Mouse (Mus musculus) adrenal gland, postnatal 10 days (tissue): ENCODE measurements around the gene Dazap1. TPM values are rescaled to one million over a fixed set of nuclear protein-coding genes. Genes with fewer than 3 reads are reported as not detected.
"Not testable (repeated sequence)": the region's sequence is repeated elsewhere in the genome, so short reads cannot be mapped to it uniquely, and the experiment has no call there.

Source experiments
- DNase-seq: peaks from one replicate; pipeline ENCODE4 v3.0.0; 2021; ENCODE audit warnings: mixed read lengths
- long read RNA-seq, 2 experiments: library from polyadenylated mRNA; stranded (forward); transcript quantifications; one replicate each; pipeline ENCODE4 v2.0.0; 2021
- total RNA-seq, 2 experiments: library from RNA; stranded (reverse); gene quantifications; 2 replicates each; pipeline ENCODE4 v1.2.3; 2021

Gene Dazap1
- 100 to 1,000 TPM in 1 of 2 experiments, 10 to 100 TPM in 1; 93.6 to 121 TPM for total RNA-seq
- long read RNA-seq, experiment 1, transcript Dazap1-203 (12 exons, 2,081 nt), result major isoform, 12 of 42 reads
- long read RNA-seq, experiment 1, partial matches to known transcripts, result 20 of 42 reads
- long read RNA-seq, experiment 1, other reads (novel, unspliced or antisense), result 10 of 42 reads
- long read RNA-seq, experiment 2, transcript Dazap1-203 (12 exons, 2,081 nt), result major isoform, 14 of 39 reads
- long read RNA-seq, experiment 2, partial matches to known transcripts, result 7 of 39 reads
- long read RNA-seq, experiment 2, other reads (novel, unspliced or antisense), result 17 of 39 reads

DNA sequence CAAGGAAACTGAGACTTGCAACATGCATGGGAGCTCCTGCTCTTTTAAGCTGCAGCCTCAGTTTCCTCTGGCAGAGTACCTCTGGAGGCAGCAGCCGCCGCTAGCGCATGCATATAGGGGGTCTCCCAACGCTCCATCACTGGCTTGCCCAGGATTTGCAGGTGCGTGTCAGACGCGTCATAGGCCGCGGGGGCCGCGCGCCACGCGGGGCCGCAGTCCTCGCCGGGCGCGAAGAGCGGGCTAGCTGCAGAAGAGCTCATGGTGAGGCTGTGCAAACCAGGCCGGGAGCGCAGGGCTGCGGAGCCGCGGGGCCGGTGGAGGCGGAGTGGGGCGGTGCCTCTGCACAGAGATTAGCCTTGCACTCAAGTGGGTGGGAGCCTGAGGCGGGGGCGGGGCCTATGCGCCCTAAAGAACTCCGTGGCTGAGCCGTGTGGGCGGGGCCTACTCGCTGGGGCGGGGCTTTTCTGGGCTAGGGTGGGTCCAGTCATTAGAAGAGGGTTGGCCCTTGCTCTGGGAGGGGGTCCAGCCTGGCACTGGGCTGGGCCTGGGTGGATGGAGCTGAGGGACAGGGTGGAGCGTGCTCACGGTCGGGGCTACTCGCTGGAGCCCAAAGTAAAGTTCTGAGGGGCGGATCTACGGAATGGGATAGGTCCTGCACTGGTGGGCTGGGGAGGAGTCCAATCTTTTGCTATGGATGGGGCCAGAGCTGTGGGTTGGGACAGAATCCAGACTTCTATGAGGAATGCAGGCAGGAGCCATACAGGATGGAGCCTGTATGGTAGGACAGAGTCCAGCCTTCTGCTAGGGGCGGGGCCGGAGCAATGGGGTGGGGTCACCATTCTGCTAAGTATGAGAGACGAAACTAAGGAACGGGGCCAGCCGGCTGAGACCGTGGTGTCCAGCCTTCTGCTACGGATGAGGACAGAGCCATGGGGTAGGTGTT is at the start of gene Dazap1, which contains the start of gene Gamt:
Gene Dazap1, plus strand, starts transcription at position 845 of the 943 bp plus-strand sequence.
Gene Gamt, minus strand, starts transcription at position 371 of the 943 bp plus-strand sequence.
- peak; percentile 99 for DNase-seq

GRCm38 (mm10) chr10:80211547-80212103 is 49.7 kb upstream of the Dazap1 start:
- DNase-seq, result not testable (repeated sequence)

GRCm38 (mm10) chr10:80215048-80215772 is 46.1 kb upstream of the Dazap1 start:
- DNase-seq, result no peak

- DNase-seq, result no peak
These were observed 40.6 kb upstream of the Dazap1 start for GRCm38 (mm10) chr10:80220676-80221075.

GRCm38 (mm10) chr10:80223137-80223536 is 38.1 kb upstream of the Dazap1 start:
- not testable (repeated sequence) for DNase-seq

- no peak for DNase-seq
These were observed 35.2 kb upstream of the Dazap1 start for GRCm38 (mm10) chr10:80226071-80226415.

- peak; percentile 99 for DNase-seq
These were observed 34.7 kb upstream of the Dazap1 start, which contains the start of gene Mum1 for GRCm38 (mm10) chr10:80226416-80227165. TSS of gene Mum1 (plus strand) at chr10:80226434.

DNA sequence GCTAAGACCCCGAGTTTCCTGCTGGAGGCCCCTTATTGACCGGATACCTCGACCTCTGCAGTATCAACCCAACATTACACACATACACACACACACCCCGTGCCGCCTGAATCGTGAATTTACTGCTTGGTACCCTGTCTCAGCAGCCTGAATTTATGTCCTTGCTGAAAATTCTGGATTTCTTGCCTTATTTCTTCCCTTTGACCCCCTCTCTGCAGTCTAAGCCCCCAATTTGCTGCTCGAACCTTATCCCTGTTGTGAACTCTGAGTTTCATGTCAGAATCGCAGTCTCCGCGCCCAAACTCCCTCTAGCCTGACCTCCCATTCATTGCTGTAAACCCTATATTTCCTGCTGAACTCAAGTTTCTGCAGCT is 34.1 kb upstream of the Dazap1 start:
- DNase-seq, result no peak

GRCm38 (mm10) chr10:80227877-80228775 is 33.2 kb upstream of the Dazap1 start:
- DNase-seq, result peak; percentile 38

DNA sequence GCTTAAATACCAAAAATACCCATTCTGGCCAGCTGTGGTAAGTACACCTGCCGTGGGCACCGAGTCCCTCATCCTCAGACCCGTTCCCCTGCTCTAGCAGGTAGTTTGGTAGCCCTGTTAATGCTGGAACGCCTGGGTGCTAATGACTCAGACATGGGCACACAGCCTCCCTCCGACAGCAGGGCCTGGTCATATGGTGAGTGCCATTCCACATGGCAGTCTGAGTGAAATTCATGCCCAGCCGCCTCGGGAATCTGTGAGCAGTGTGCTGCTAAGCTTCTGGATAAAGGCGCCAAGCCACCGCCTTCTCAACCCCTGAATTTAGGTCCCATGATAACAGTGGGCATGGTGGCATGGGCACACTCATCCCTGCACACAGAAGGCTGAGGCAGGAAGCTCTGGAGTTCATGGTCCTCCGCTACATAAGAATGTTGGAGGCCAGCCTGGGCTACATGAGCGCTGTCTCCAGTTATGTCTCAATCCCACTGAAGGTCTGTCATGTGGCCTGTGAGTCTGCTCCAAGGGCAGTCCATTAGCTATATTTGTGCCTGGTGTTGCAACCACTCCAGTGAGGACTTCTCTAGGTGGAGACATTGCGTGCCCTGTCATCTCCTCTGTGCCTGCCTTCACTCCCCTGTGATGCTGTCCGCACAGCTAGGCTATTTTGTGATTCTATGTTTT is 25.0 kb upstream of the Dazap1 start:
- DNase-seq, result no peak

- no peak for DNase-seq
These were observed 24.3 kb upstream of the Dazap1 start for GRCm38 (mm10) chr10:80237020-80237419.

GRCm38 (mm10) chr10:80238306-80238705 is 23.0 kb upstream of the Dazap1 start:
- DNase-seq, result no peak

- no peak for DNase-seq
These were observed 21.5 kb upstream of the Dazap1 start for GRCm38 (mm10) chr10:80239791-80240190.

GRCm38 (mm10) chr10:80242088-80242487 is 19.2 kb upstream of the Dazap1 start:
- DNase-seq, result no peak

DNA sequence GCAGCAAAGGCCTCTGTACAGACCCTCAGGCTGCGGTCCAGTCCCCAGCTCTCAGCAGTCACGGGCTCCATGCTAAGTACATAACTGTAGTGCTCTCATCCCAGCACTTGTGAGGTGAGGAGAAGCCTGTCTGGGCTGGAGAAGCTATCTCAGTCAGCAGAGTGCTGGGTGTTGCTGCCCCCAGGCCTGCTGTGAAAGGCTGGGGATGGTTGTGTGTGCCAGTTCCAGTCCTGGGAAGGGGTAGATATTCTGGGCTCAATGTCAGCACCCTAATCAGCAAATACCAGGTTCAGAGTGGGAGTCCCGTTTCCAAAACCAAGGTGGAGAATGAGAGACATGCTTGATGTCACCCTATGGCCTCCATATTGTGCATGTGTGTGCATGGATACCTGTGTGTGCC is 18.7 kb upstream of the Dazap1 start:
- DNase-seq, result no peak

- DNase-seq, result peak; percentile 41
These were observed 16.4 kb upstream of the Dazap1 start for GRCm38 (mm10) chr10:80244791-80245399.

DNA sequence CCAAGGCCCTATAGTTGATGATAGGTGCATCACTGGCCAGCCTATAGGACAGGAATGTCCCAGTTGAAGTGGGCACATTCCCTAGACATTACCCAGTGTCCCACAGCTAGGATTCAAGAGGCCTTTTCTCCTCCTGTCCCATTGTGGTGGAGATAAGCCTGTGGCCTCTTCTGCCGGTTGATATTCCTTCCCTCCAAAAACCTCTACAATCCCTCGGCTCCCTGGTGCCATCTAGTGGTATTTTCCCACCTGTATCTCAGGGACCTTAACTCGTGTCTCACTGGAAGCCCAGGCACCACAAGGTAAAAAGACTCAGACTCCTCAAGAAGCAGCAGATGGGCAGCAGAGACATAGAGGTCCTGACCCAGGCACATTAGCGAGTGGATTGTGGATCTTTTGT is 15.7 kb upstream of the Dazap1 start:
- DNase-seq, result peak; percentile 89

DNA sequence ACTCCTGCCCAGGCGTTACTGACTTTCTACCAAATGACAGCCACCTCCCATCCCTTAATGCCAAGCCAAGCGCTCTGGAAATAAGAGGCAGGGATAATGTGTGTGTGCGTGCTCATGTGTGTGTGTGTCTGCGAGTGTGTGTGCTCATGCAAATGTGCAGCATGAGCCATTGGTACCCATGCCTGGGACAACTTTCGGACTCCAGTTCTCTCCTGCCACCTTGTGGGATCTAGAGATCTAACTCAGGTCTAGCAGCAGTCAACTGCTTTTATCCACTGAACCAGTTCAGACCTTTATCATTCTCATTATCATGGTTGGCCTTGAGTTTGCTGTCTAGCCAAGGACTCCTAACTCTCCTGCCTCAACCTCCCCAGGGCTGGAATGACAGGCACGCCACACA is 13.4 kb upstream of the Dazap1 start:
- no peak for DNase-seq

GRCm38 (mm10) chr10:80248437-80248836 is 12.8 kb upstream of the Dazap1 start:
- not testable (repeated sequence) for DNase-seq
